Mouse (Mus musculus): ENCODE measurements around the gene Adal. TPM values are rescaled to one million over a fixed set of nuclear protein-coding genes. Genes with fewer than 3 reads are reported as not detected.
A peak's percentile ranks its signal among the peaks of the same experiment; 100 is the strongest.

Gene Adal
- polyA plus RNA-seq, 1 experiment from 2014 or later: 8.1 TPM

DNA sequence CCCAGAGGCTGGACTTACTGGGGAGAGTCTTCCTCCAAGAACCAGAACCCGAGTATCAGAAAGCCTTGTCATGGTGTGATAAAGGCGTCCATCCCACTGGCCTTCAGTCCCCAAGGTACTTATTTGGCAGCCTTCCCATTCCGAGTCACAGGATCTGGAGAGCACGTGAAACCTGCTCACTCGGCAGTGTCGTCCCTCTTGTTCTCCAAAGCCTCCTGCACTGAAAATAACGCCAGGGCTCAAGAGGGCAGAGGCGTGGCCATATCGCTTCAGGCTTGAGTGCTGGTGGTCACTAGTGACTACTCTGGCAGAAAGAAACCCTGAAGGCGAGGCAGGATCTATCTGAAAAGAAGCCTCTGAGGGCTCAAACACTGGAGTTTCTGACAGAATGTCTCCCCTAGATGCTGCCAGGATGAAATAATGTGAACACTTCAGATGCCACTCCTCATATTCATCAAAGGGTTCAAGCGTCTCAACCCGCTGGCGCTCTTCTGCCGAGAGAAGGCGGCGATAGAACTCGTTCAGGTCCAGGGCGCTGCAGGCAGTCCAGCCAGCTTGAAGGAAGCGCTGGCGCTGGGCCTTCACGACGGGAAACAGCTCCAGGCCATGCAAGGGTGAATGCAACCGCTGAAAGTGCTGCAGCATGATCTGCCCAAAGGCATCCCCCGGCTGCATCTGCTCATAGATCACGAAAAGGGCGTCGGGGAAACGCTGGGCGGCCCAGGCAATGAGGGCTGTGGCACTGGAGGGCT lies 786 bp upstream of the Adal start:
- peak overlapping the region; percentile 82 for H3K9ac ChIP-seq
- H3K9me3 ChIP-seq (replicated peaks): no peaks in the 10 kb centered on the region
- H3K4me2 ChIP-seq: peak overlapping the region; percentile 95
- 47% methylated on average over 29 of the region's 29 CpGs for WGBS (ENCODE audit: insufficient replicate concordance)
- peaks cover 38% of the 10 kb centered on the region for H3K4me1 ChIP-seq (replicated peaks)
- H3K4me3 ChIP-seq (replicated peaks): peak overlapping the region; percentile 89
- peaks cover 28% of the 10 kb centered on the region; the same call in 1 of the 2 replicates for H3K36me3 ChIP-seq (replicated peaks)
- H3K27ac ChIP-seq (replicated peaks): peak overlapping the region; percentile 94
- no peak for ATAC-seq (ENCODE audit: insufficient read depth)
- H3K27me3 ChIP-seq: no peaks in the 10 kb centered on the region

DNA sequence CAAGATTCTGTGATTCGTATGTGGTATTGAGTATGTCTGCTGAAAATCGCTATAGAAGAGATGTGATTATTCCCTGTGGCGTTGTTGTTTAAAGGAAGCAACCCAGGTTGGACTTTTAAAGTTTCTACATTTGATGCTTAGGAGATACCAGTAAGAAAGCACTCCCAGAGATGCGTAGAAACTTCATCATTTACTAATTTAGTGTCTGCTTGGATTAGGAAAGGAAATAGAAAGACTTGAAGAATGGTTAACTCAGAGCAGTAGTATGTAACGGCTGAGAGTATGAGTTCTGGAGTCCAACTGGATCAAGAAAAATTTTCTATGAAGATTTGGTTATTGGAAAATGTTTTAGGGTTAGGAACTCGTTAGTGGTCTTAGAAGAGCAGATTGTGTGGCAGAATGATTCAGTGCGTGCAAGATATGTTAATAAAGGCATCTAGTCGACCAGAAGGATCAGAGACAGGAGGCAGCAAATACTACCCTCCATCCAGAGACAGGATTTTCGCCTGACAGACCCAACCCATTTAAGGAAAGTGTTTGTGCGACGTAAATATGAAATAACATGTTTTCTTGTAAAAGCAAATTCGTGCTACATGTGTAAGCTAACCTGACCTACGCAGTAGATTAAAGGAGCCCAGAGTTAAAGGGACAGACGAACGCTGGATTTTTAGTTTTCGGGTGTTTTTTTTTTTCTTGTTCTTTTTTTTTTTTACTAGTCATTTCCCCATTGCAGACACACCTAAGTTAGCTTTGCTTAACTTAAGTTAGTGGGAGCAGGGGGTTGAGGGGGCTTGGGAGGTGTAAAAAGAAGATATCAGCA lies 1.2 kb downstream of the Adal start:
- Histone ChIP-seq H3K9me3 (replicated peaks) (no peaks in the 10 kb centered on the region), H3K4me3 (replicated peaks) (peak overlapping the region; percentile 89), H3K4me1 (replicated peaks) (peaks cover 38% of the 10 kb centered on the region), H3K4me2 (peak overlapping the region; percentile 95), H3K27ac (replicated peaks) (peak overlapping the region; percentile 94; the same call in 1 of the 2 replicates), H3K27me3 (no peaks in the 10 kb centered on the region), H3K36me3 (replicated peaks) (peaks cover 41% of the 10 kb centered on the region), H3K9ac (peak overlapping the region; percentile 82)
- ATAC-seq (ENCODE audit: insufficient read depth): no peak
- WGBS (ENCODE audit: insufficient replicate concordance): 67% methylated on average over 16 of the region's 16 CpGs

DNA sequence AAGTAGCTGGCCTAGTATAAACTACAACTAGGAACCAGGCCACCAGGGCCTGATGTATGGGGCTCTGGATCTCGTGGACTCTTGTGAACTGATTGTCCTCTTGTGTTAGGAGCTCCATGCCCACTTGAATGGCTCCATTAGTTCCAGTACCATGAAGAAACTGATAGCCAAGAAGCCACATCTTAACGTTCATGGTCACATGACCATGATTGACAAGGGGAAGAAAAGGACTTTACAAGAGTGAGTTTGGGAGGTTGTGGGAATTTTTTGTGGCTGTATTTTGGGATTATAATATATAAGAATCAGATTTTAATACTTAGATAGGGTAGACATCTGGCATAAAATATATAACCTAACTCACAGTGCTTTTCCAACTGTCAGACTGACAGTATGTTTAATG lies 2.2 kb downstream of the Adal start:
- peaks cover 48% of the 10 kb centered on the region for H3K36me3 ChIP-seq (replicated peaks)
- H3K27me3 ChIP-seq: no peaks in the 10 kb centered on the region
- ATAC-seq (ENCODE audit: insufficient read depth): no peak
- H3K4me2 ChIP-seq: no peak overlapping the region
- WGBS (ENCODE audit: insufficient replicate concordance): 46% methylated on average over 2 of the region's 2 CpGs
- H3K9me3 ChIP-seq (replicated peaks): no peaks in the 10 kb centered on the region
- H3K4me3 ChIP-seq (replicated peaks): no peak overlapping the region
- peaks cover 37% of the 10 kb centered on the region for H3K4me1 ChIP-seq (replicated peaks)
- no peak overlapping the region for H3K9ac ChIP-seq
- H3K27ac ChIP-seq (replicated peaks): no peak overlapping the region

DNA sequence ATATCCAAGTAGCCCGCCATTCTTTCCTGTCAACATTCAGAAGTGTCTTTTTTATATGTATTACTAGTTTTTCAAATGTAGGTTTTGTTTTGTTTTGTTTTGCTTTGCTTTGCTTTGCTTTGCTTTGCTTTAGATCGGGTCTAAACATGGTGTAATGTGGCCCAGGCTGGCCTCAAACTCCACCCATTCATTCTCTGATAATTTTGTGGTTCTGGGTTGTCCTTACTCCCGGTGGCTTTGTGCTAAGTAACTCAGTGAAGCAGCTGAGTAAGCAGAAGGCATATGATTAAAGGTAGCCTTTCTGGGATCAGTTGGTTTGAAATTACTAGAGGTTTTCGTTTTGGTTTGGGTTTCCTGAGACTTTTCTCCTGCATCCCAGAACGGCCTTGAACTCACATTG lies 9.5 kb downstream of the Adal start:
- no peak for ATAC-seq (ENCODE audit: insufficient read depth)
- peaks cover 59% of the 10 kb centered on the region for H3K36me3 ChIP-seq (replicated peaks)
- H3K4me3 ChIP-seq (replicated peaks): no peak overlapping the region
- H3K4me1 ChIP-seq (replicated peaks): no peaks in the 10 kb centered on the region
- WGBS (ENCODE audit: insufficient replicate concordance): 49% methylated on average over 5 of the region's 5 CpGs
- no peak overlapping the region for H3K9ac ChIP-seq
- H3K27ac ChIP-seq (replicated peaks): no peak overlapping the region
- H3K27me3 ChIP-seq: no peaks in the 10 kb centered on the region
- no peaks in the 10 kb centered on the region for H3K9me3 ChIP-seq (replicated peaks)
- H3K4me2 ChIP-seq: no peak overlapping the region

DNA sequence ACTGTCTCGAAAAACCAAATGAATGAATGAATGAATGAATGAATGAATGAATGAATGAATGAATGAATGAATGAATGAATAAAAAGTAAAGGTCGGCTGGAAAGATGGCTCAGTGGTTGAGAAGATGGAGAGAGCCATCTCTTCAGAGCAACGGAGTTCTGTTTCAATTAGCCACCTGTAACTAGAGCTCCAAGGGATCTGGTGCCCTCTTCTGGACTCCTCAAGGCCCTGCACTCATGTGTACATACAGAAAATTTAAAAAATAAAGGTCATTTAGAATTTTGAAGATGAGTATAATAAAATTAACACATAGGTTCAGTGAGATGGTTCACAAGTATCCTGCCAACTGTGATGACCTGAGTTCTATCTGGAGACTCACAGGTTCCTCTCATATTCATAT lies 12.9 kb downstream of the Adal start:
- no peaks in the 10 kb centered on the region for H3K9me3 ChIP-seq (replicated peaks)
- no peak overlapping the region for H3K4me3 ChIP-seq (replicated peaks)
- no peak overlapping the region for H3K4me2 ChIP-seq
- no peaks in the 10 kb centered on the region for H3K4me1 ChIP-seq (replicated peaks)
- H3K9ac ChIP-seq: no peak overlapping the region
- ATAC-seq (ENCODE audit: insufficient read depth): no peak
- H3K27me3 ChIP-seq: no peaks in the 10 kb centered on the region
- no peak overlapping the region for H3K27ac ChIP-seq (replicated peaks)
- H3K36me3 ChIP-seq (replicated peaks): peaks cover 52% of the 10 kb centered on the region
- 73% methylated on average over 3 of the region's 3 CpGs for WGBS (ENCODE audit: insufficient replicate concordance)

DNA sequence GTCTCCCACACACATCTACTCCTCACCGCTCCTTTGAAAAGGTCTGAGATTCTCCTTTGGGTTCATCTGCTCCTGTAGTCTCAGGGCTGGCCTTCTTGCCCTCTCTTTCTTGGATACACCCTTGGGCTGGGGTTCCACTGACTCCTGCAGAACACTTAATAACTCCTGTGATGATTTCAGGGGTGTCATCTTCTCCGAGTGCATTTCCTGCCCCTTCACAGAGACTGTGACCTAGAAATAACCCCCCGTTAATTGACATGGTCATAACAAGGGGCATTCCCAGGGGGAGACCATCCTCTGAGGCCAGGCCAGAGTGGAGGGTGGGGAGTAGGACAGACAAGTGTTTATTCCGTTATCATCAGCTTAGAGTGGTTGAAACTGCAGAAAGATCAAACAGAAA lies 28.9 kb downstream of the Adal start:
- H3K9ac ChIP-seq: peak overlapping the region; percentile 94

DNA sequence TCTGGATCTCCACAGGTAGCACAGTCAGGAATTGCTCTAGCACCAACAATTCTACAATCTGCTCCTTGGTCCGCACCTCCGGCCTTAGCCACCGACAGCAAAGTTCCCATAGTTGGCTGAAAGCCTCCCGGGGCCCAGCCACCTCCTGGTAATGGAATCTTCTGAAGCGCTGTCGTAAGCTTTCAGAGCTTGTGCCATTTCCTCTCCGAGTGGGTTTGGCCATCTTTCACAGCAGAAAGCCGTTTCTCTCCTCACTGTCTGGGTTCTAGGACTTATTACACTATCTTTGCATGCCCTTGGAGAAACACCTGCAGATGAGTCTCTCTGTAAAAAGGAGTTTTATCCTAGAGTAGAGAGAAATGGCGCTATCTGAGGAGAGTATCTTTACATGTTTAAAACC lies 29.7 kb downstream of the Adal start:
- Histone ChIP-seq H3K9ac (peak overlapping the region; percentile 94), H3K27ac (replicated peaks) (peak overlapping the region; percentile 92)
- ATAC-seq (ENCODE audit: insufficient read depth): no peak

More for the DNA sequence above, 28.9 kb downstream of the Adal start:
- Histone ChIP-seq H3K9me3 (replicated peaks) (no peaks in the 10 kb centered on the region), H3K4me2 (peak overlapping the region; percentile 88), H3K4me1 (replicated peaks) (peaks cover 33% of the 10 kb centered on the region), H3K27ac (replicated peaks) (no peak overlapping the region), H3K4me3 (replicated peaks) (peak overlapping the region; percentile 98), H3K27me3 (no peaks in the 10 kb centered on the region), H3K36me3 (replicated peaks) (peaks cover 33% of the 10 kb centered on the region)
- 55% methylated on average over 4 of the region's 4 CpGs for WGBS (ENCODE audit: insufficient replicate concordance)
- ATAC-seq (ENCODE audit: insufficient read depth): no peak

DNA sequence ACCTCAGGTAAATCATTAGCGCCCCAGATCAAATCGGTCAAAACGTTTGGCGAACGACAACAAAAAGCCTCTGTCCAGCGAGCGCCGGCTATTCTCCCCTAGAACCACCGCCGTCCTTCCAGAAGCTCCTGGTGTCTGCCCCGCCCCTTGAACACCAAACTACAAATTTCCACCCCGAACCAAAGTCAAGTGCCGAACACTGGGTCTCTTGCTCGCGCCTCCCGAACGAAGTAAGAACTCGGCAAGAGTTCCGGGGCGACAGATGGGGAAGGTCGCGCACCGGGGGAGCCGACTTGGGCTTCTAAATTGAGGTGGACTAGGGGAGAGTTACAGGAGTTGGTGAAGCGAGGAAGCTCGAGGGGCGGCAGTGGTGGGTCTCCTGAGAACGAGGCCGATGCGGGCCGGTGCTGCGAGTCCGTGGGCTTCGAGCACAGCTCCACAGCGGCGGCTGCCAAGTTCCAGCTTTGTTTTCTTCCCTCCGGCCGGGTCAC lies 30.3 kb downstream of the Adal start, which contains the start of gene Tubgcp4:
Gene Tubgcp4, plus strand, starts transcription at position 174 of the 491 bp plus-strand sequence.
- H3K9me3 ChIP-seq (replicated peaks): no peaks in the 10 kb centered on the region
- H3K9ac ChIP-seq: peak within 1 kb of the TSS; percentile 94
- H3K4me1 ChIP-seq (replicated peaks): peaks cover 33% of the 10 kb centered on the region
- H3K4me2 ChIP-seq: peak within 1 kb of the TSS; percentile 88
- under 1% methylated on average over 38 of the region's 38 CpGs for WGBS (ENCODE audit: insufficient replicate concordance)
- peak; percentile 36 for ATAC-seq (ENCODE audit: insufficient read depth)
- no peaks in the 10 kb centered on the region for H3K27me3 ChIP-seq
- peaks cover 37% of the 10 kb centered on the region for H3K36me3 ChIP-seq (replicated peaks)
- peak within 1 kb of the TSS; percentile 98 for H3K4me3 ChIP-seq (replicated peaks)
- H3K27ac ChIP-seq (replicated peaks): peak within 1 kb of the TSS; percentile 92

More for the DNA sequence above, 29.7 kb downstream of the Adal start:
- H3K36me3 ChIP-seq (replicated peaks): peaks cover 33% of the 10 kb centered on the region
- WGBS (ENCODE audit: insufficient replicate concordance): 8% methylated on average over 9 of the region's 9 CpGs
- peak overlapping the region; percentile 88 for H3K4me2 ChIP-seq
- peak overlapping the region; percentile 98 for H3K4me3 ChIP-seq (replicated peaks)
- no peaks in the 10 kb centered on the region for H3K27me3 ChIP-seq
- H3K4me1 ChIP-seq (replicated peaks): peaks cover 33% of the 10 kb centered on the region
- no peaks in the 10 kb centered on the region for H3K9me3 ChIP-seq (replicated peaks)

DNA sequence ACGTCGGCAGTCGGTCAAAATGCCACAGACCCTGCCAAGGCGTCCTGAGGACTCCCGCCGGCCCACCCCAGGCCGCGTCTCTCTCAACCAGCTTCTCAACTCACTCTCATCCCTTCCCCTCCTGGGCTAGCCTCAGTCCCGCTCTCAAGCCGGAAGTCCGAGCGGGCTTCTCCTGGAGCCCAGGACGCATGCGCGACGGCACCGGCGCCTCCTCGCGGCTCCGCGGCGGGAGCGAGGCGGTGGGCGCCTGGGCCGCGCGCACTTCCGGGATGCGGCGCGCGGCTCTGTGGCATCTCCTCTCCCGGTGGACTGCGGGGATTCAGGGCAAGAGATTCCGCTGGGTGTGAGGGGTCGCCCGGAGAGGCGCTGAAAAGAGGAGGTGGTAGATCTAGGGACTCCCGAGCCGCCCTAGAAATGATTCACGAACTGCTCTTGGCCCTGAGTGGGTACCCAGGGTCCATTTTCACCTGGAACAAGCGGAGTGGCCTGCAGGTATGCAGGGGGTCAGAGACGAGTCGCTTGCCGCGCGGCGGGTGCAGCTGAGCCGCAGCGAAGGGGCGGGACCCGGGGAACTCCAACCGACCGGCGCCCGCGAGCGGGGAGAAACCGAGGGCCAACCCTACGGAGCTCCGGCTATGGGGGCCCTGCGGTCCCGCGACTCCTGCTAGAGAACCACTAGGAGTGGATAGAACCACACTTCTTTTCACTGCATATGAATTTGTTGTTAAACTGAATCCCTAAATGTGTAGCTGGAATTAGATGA lies 30.9 kb downstream of the Adal start, which contains the start of gene Zscan29:
Gene Zscan29, minus strand, starts transcription at position 146 of the 763 bp plus-strand sequence.
- under 1% methylated on average over 66 of the region's 66 CpGs for WGBS (ENCODE audit: insufficient replicate concordance)
- Histone ChIP-seq H3K27ac (replicated peaks) (peak within 1 kb of the TSS; percentile 92), H3K4me3 (replicated peaks) (peak within 1 kb of the TSS; percentile 98), H3K4me2 (peak within 1 kb of the TSS; percentile 88), H3K4me1 (replicated peaks) (peaks cover 33% of the 10 kb centered on the region), H3K9me3 (replicated peaks) (no peaks in the 10 kb centered on the region), H3K9ac (peak within 1 kb of the TSS; percentile 94), H3K36me3 (replicated peaks) (peaks cover 38% of the 10 kb centered on the region), H3K27me3 (no peaks in the 10 kb centered on the region)
- peak; percentile 93 for ATAC-seq (ENCODE audit: insufficient read depth)

DNA sequence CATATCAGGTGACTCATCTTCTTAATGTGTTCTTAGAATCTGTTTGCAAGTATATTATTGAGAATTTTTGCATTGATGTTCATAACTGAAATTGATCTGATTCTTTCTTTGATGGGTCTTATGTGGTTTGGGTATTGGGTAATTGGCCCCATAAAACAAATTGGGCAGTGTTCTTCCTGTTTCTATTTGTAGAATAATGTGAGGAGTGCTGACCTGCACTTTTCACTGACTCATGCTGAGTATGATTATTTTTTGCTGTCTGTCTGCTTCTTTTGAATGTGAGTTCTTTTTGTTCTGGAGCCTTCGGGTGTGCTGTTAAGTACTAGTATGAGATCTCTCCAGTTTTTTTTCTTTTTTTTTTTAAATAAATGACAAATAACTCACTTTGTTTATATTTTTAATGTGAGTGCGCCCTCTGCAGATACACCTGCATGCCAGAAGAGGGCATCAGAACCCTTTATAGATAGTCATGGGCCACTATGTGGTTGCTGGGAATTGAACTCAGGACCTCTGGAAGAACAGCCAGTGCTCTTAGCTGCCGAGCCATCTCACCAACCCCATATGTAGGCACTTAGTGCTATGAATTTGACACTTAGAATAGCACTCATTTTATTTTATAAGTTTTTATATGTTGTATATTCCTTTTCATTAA lies 38.7 kb downstream of the Adal start:
- Histone ChIP-seq H3K36me3 (replicated peaks) (peaks cover 84% of the 10 kb centered on the region), H3K4me2 (no peak overlapping the region), H3K9ac (no peak overlapping the region), H3K4me3 (replicated peaks) (no peak overlapping the region), H3K9me3 (replicated peaks) (no peaks in the 10 kb centered on the region), H3K27me3 (no peaks in the 10 kb centered on the region), H3K27ac (replicated peaks) (no peak overlapping the region), H3K4me1 (replicated peaks) (no peaks in the 10 kb centered on the region)
- no peak for ATAC-seq (ENCODE audit: insufficient read depth)
- WGBS (ENCODE audit: insufficient replicate concordance): 82% methylated on average over 3 of the region's 3 CpGs

Measured in liver, embryonic 15.5 days (tissue).